Mouse (Mus musculus) limb, embryonic 15.5 days (tissue): ENCODE data around the gene Syp. TPM values are rescaled to one million over a fixed set of nuclear protein-coding genes. Genes with fewer than 3 reads are reported as not detected.
A peak's percentile ranks its signal among the peaks of the same experiment; 100 is the strongest.

Source experiments
- ATAC-seq: fragments of 200-750 bp; cut with Nextera tagmentation; 2 replicates; pipeline ENCODE4 v1.8.0; 2017; ENCODE audit warnings: low read depth, moderate TSS enrichment; ENCODE audit not compliant: insufficient number of reproducible peaks, low FRiP score, low TSS enrichment
- H3K27ac ChIP-seq: fragments of 300-500 bp; sonication (generic); 2 replicates; pipeline ENCODE4 v1.5.1; 2015; ENCODE audit warnings: moderate library complexity, mild to moderate bottlenecking, inconsistent platforms
- H3K27me3 ChIP-seq: fragments of 300-500 bp; sonication (generic); 2 replicates; pipeline ENCODE4 v1.6.1; 2015; ENCODE audit warnings: inconsistent platforms
- H3K36me3 ChIP-seq: fragments of 300-500 bp; sonication (generic); 2 replicates; pipeline ENCODE4 v1.6.1; 2015; ENCODE audit warnings: inconsistent platforms
- H3K4me1 ChIP-seq: fragments of 300-500 bp; sonication (generic); 2 replicates; pipeline ENCODE4 v1.6.1; 2015; ENCODE audit warnings: inconsistent platforms
- H3K4me2 ChIP-seq: fragments of 300-500 bp; sonication (generic); 2 replicates; pipeline ENCODE4 v1.6.1; 2015; ENCODE audit warnings: mild to moderate bottlenecking, inconsistent platforms
- H3K4me3 ChIP-seq: fragments of 300-500 bp; sonication (generic); 2 replicates; pipeline ENCODE4 v1.5.1; 2015; ENCODE audit warnings: mild to moderate bottlenecking, inconsistent platforms
- H3K9ac ChIP-seq: fragments of 300-500 bp; sonication (generic); 2 replicates; pipeline ENCODE4 v1.6.1; 2015; ENCODE audit warnings: inconsistent platforms
- H3K9me3 ChIP-seq: fragments of 300-500 bp; sonication (generic); 2 replicates; pipeline ENCODE4 v1.6.1; 2016; ENCODE audit warnings: inconsistent platforms
- WGBS: fragments of 180-500 bp; shearing (Covaris S2); methylation state at CpG from one replicate; pipeline ENCODE4 v1.1.7; 2015; 5-methylcytosine and 5-hydroxymethylcytosine counted together
- polyA plus RNA-seq: library from polyadenylated mRNA; unstranded; fragments of >200 nt; fragmentation: Nextera tagmentation; extraction: Ambion mirVana; gene quantifications from 2 replicates; pipeline ENCODE4 v1.2.1, GENCODE M21; 2015

Gene Syp
- polyA plus RNA-seq, 1 experiment from 2014 or later, result 1.7 TPM

DNA sequence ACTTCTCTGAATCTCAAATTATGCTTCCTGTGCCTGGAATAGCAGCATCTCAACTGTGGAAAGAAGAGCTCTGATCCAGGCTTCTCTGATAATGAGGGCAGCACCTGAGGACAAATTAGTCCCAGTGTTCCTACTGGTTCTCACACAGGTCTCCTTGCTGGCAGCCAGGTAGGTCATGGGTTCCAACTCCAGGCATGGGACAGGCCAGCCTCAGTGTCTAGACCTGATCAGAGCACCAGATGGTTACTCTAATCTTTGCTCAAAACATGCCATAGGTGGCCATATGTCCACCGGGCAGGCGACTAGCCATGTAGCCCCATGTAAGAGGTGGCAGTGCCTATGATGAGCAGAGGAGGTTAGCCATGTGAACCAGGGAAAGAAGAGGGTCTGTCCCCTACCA, 50.0 kb downstream of the Syp start:
- H3K4me3 ChIP-seq, result no peak overlapping the region
- no peak for ATAC-seq
- H3K4me1 ChIP-seq, result no peaks in the 10 kb centered on the region
- no peaks in the 10 kb centered on the region for H3K36me3 ChIP-seq
- WGBS, result 86% methylated on average over 2 of the region's 2 CpGs
- H3K9ac ChIP-seq, result no peak overlapping the region
- no peaks in the 10 kb centered on the region for H3K9me3 ChIP-seq
- no peak overlapping the region for H3K4me2 ChIP-seq
- H3K27me3 ChIP-seq, result no peaks in the 10 kb centered on the region
- no peak overlapping the region for H3K27ac ChIP-seq

DNA sequence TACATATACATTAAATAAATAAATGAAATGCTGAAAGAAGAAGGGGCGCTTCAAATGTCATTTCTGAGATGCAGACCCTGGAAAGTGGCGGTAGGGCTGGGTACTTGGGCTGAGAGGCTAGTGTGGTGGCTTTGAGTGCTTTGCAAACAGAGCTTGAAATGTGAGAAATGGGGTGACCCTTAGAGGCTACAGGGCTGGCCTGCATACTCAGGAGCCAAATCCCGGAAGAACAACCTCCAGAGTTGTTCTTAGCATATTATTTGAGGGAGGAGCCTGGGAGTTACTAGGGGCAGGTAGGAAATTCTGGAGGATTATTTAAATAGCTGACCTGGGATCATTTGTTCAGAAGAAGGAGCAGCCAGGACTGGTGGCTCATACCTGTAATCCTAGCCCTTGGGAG, 52.2 kb downstream of the Syp start:
- H3K36me3 ChIP-seq, result no peaks in the 10 kb centered on the region
- no peak overlapping the region for H3K27ac ChIP-seq
- H3K9me3 ChIP-seq, result no peaks in the 10 kb centered on the region
- no peak overlapping the region for H3K9ac ChIP-seq
- no peak overlapping the region for H3K4me2 ChIP-seq
- H3K4me3 ChIP-seq, result no peak overlapping the region
- no peaks in the 10 kb centered on the region for H3K27me3 ChIP-seq
- no peak for ATAC-seq
- 65% methylated on average over 3 of the region's 3 CpGs for WGBS
- no peaks in the 10 kb centered on the region for H3K4me1 ChIP-seq

DNA sequence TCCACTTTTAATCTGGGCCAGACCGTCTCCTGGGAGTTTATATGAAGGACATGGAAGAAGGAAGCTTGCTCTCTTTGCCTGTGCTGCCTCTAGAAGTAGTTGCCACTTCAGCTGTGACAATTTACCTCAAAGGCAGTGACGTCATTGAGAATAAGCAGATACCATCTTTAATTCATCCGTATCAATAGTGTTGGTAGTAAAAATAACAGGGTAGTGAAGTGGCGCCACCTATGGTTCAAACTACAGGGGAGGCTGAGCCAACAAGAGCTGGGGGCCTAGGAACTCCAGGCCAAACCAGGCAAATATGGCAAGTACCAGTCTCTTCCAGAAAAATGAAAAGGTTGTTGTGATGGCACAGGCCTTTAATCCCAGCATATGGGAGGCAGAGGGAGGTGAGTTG, 54.6 kb downstream of the Syp start:
- Histone ChIP-seq H3K9me3 (no peaks in the 10 kb centered on the region), H3K9ac (no peak overlapping the region), H3K27me3 (no peaks in the 10 kb centered on the region), H3K36me3 (no peaks in the 10 kb centered on the region), H3K27ac (no peak overlapping the region), H3K4me1 (no peaks in the 10 kb centered on the region; the same call in 1 of the 2 replicates), H3K4me3 (no peak overlapping the region), H3K4me2 (no peak overlapping the region)
- ATAC-seq, result no peak
- WGBS, result 46% methylated on average over 4 of the region's 4 CpGs

DNA sequence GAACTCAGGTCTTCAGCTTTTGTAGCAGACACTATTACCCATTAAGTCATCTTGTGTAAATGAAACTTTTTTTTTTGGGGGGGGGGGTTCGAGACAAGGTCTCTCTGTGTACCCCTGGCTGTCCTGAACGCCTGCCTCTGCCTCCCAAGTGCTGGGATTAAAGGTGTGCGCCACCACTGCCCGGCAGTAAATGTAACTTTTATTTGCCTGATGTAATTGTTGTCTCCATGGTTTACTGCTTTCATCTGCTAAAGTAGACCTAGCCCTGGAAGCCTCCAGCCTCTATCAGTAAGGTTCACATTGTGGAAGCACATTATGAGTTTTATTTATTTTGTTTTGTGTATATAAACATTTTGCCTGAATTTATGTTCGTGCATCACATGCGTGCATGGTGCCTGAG, 58.2 kb downstream of the Syp start:
- H3K27me3 ChIP-seq, result no peaks in the 10 kb centered on the region
- ATAC-seq, result no peak
- H3K4me3 ChIP-seq, result peak overlapping the region; percentile 54
- H3K4me2 ChIP-seq, result 0 out of 2 replicates have a peak overlapping the region, but pooled peaks have one; percentile 7
- WGBS, result 31% methylated on average over 6 of the region's 6 CpGs
- no peak overlapping the region for H3K9ac ChIP-seq
- H3K4me1 ChIP-seq, result no peaks in the 10 kb centered on the region; the same call in 1 of the 2 replicates
- peaks cover 6% of the 10 kb centered on the region; the same call in 1 of the 2 replicates for H3K36me3 ChIP-seq
- no peaks in the 10 kb centered on the region for H3K9me3 ChIP-seq
- no peak overlapping the region for H3K27ac ChIP-seq

DNA sequence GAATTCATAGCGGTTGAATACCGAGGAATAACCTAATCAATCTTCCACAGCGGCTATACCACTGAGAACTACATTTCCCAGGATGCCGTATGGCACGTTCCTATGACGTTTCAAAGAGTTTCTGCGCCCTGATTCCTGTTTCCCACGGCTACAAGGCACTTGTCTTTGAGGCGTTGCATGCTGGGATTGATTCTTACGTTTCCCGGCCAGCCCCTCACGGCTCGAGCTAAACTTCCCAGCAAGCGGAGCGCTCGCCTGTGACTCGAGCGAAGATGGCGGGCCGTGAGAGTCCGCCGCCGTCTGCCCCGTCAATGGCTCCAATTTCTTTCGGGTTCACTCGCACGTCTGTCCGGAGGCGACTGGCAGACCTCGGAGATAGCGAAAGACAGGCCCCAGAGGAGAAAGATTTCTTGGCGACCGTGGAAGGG, 58.7 kb downstream of the Syp start, which contains the start of gene Gpkow:
Gene Gpkow (plus strand): TSS at position 178 of the 428 bp plus-strand sequence.
- WGBS, result 15% methylated on average over 33 of the region's 33 CpGs
- H3K4me3 ChIP-seq, result peak within 1 kb of the TSS; percentile 54
- H3K27me3 ChIP-seq, result no peaks in the 10 kb centered on the region
- peak; percentile 92 for ATAC-seq
- peak within 1 kb of the TSS; percentile 37; the same call in 1 of the 2 replicates for H3K9ac ChIP-seq
- H3K36me3 ChIP-seq, result peaks cover 11% of the 10 kb centered on the region; the same call in 1 of the 2 replicates
- no peaks in the 10 kb centered on the region for H3K9me3 ChIP-seq
- 0 out of 2 replicates have a peak within 1 kb of the TSS, but pooled peaks have one; percentile 43 for H3K27ac ChIP-seq
- H3K4me1 ChIP-seq, result no peaks in the 10 kb centered on the region; the same call in 1 of the 2 replicates
- peak within 1 kb of the TSS; percentile 40 for H3K4me2 ChIP-seq

Other genes starting within 250 kb of the Syp start
- not detected in 2 replicates for gene Foxp3, start 64.8 kb upstream of the Syp start, polyA plus RNA-seq
- gene Ppp1r3f, start 64.2 kb upstream of the Syp start, polyA plus RNA-seq, result 1.4 and 1.9 TPM in 2 replicates
- 27.8 and 28.4 TPM in 2 replicates for gene Ccdc22, start 33.0 kb upstream of the Syp start, polyA plus RNA-seq
- gene Cacna1f, start 31.4 kb upstream of the Syp start, polyA plus RNA-seq, result 0.05 and 0.07 TPM in 2 replicates
- gene Prickle3, start 18.8 kb downstream of the Syp start, polyA plus RNA-seq, result 17.7 and 18.1 TPM in 2 replicates
- 205 and 217 TPM in 2 replicates for gene Plp2, start 32.9 kb downstream of the Syp start, polyA plus RNA-seq
- gene Magix, start 42.8 kb downstream of the Syp start, polyA plus RNA-seq, result 0.47 and 1.1 TPM in 2 replicates
- gene Gpkow, start 58.7 kb downstream of the Syp start, polyA plus RNA-seq, result 36.6 and 40.3 TPM in 2 replicates
- 39.2 and 41.0 TPM in 2 replicates for gene Wdr45, start 75.9 kb downstream of the Syp start, polyA plus RNA-seq
- gene Gm45208, start 83.8 kb downstream of the Syp start, polyA plus RNA-seq, result 0.20 TPM in 1 of 2 replicates, not detected in the other
- 80.8 and 86.1 TPM in 2 replicates for gene Praf2, start 90.0 kb downstream of the Syp start, polyA plus RNA-seq
- 14.9 and 21.8 TPM in 2 replicates for gene Ccdc120, start 112.4 kb downstream of the Syp start, polyA plus RNA-seq
- 30.5 and 31.9 TPM in 2 replicates for gene Tfe3, start 124.1 kb downstream of the Syp start, polyA plus RNA-seq
- 37.8 and 40.3 TPM in 2 replicates for gene Gripap1, start 151.3 kb downstream of the Syp start, polyA plus RNA-seq
- 1.3 TPM in 2 replicates for gene Kcnd1, start 183.8 kb downstream of the Syp start, polyA plus RNA-seq
- gene Otud5, start 202.9 kb downstream of the Syp start, polyA plus RNA-seq, result 35.9 and 43.7 TPM in 2 replicates
- gene Pim2, start 239.8 kb downstream of the Syp start, polyA plus RNA-seq, result 4.8 and 5.1 TPM in 2 replicates
- gene Slc35a2, start 245.6 kb downstream of the Syp start, polyA plus RNA-seq, result 64.5 and 70.0 TPM in 2 replicates